Mouse (Mus musculus) gonadal fat pad, adult 2 months (tissue): ENCODE measurements around the gene Nkx2-5. TPM values are rescaled to one million over a fixed set of nuclear protein-coding genes. Genes with fewer than 3 reads are reported as not detected.

Source experiments
- DNase-seq: peaks from one replicate; pipeline ENCODE4 v3.0.0-alpha.2; 2012; ENCODE audit warnings: low read depth
- polyA plus RNA-seq: library from polyadenylated mRNA; depleted of rRNA; stranded (reverse); fragments of >200 nt; gene quantifications from 2 replicates; pipeline ENCODE4 v1.2.3, GENCODE M21; 2012; rRNA removed

Nkx2-5 gene
- not detected in 2 replicates for polyA plus RNA-seq

DNA sequence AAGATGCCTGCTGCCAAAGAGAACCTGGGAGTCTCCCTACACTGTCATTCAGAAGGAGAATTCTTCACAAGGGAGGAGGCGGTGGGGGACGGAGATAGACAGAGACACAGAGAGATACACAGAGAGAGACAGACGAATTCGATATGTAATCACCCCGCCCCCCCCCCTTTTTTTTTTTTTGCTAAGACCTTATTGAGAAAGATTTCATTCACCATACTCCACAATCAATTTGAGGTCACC lies at the start of gene Nkx2-5:
Gene Nkx2-5 (minus strand): TSS at position 101 of the 240 bp plus-strand sequence.
- no peak for DNase-seq

DNA sequence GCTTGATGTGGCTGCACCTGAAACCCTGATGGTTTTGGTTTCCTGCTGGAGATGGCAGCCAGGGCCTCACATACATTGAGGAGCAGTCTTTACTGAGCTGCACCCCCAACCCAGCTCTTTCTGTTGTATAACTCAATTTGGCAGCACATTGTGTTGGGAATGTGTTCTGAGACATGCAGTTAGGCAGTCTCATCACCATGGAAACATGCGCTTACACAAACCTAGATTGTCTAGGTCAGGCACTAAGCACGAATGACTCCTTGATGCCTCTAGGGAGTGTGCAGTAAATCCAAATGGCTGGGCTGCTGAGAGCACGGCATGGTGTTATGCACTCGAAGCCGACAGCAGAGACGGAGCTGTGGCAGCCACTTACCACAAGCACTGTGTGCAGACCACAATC lies 49.5 kb upstream of the Nkx2-5 start:
- no peak for DNase-seq

DNA sequence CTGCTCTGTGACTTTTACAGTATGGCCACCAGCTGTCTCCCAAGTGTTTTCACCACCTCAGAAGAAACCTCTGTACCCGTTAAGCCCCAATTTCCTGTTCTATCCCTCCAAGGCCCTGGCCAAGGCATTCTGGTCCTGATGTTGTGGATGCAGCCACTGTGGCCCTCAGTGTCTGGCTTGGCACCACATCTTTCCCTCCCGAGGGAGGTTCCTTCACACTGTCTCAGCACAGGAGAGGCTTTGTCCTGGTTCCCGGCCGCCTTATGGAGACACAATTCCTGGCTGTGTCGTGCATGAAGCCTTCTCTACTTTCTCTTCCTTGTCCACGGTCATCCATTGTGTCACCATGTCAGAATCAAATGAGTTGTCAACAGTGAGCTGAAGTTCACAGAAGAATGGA lies 48.7 kb upstream of the Nkx2-5 start:
- DNase-seq = no peak

DNA sequence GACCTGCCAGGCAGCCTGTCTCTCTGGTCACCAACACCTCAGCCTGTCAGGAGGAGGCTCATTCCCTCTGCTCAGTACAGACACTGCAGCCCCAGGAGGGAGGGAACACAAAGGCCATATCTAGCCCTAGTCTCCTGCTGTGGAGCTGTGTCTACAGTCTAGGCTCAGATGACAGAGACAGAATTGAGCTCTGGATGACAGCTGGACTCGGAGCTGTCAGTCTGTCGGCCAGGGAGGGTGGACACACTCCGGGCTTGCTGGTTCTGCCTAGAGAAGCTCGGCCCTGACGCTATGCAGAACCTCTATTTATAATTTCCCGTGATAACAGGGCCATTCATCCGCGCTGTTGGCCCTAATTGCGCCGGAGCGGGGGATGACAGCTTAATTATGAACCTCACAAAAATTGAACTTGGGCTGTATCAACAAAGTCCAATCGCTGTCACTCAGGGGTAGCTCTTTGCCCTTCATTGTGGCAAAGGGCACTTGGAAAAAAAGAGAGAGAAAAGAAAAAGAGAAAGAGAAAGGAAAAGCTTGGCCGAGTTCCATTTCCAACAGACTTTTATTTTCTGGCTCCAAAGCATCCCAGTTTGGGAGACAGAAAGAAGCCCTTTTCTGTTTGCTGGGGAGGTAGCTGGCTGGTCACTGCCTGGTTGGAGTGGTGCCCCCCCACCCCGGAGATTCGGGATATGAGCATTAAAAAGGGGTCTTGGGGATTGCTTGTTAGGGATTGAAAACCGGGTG lies 48.0 kb upstream of the Nkx2-5 start:
- no peak for DNase-seq

DNA sequence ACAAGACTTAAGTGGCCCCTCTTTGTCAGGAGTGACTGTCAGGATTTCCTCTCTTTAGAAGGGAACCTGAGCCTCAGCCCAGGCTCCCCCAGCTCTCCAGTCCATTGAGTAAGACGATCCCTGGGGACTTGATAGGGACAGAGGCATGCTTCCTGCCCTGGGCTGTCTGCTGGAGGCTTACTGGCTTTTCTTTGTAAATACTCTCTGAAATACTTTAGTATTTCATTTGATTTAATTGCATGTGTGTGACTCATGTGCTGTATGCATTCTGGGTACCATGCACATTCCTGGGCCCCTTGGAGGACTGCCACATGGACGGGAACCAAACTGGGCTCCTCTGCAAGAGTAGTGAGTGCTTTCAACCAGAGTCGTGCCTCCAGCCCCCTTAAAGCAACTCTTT lies 43.1 kb upstream of the Nkx2-5 start:
- no peak for DNase-seq

DNA sequence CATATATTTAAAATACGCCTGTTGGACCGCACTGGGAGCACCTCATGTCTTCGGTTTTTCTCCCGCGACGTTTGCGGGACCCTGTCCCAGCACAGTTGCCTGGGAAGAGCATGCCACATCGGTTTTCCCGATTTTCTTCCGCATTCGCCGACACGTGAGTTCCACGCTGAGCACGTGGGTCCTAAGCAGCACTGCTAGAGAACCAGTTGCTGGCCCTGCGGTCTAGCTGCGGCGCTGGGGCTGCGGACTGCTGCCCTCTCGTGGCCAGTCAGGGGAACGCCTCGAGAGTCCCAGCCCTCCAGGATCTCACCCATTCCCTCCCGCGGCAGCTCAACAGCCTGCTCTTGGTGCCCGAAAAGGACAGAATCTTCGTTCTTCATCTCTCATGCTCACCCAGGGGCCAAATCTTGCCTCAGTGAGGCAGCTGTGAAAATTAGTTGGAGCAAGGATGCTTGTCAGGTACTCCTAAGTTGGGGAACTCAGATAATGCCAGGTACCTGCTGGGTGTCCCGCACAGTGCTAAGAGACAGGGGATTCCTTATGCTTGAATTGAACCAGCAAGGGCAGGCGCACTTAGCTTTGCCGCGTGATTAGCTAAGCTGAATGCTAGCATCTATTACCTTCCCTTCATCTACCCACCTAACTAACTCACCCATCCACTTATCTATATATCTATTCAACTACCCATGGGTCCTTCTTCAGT lies 41.4 kb upstream of the Nkx2-5 start:
- DNase-seq = no peak

DNA sequence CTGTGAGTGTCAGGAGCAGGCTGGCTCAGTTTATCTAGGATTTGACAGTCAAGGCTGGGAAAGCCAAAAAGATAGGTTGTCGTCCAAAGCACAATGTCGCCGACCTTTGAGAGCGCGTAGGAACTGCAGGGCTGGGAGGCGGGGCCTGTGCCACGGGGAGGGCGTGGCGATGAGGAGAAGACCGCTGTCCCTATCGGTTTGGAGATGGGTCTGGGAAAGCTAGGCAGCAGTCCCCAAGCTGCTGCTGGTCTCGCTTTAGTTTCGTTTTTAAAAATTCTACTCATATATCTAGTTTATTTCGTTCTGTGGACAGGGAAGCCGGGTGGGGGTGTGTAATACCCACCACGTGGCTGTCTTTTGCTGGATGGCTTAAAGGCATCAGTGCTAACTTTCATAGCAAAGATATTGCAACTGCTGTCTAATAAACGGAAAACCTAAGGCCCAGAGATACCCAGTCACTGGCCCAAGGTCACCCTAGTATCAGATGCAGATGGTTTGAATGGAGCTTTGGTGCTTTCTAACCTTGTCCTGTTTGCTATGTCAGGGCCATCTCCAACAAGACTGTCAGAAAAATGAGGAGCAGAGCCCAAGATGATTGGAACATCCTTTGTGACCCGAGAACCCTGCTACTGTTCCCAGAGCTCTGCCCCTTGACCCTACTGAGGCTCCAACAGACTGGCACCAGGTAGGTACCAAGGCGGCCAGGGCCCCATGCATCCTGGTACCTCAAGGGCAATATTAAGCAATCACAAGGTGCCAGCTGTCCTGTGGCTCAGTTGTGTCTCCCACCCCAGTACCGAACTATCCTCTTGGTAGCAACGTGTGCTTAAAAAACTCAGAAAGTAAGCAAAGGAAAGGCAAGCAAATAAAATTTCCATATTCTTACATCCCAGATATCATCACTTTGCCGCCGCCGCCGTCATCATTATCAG lies 40.5 kb upstream of the Nkx2-5 start:
- DNase-seq = no peak

DNA sequence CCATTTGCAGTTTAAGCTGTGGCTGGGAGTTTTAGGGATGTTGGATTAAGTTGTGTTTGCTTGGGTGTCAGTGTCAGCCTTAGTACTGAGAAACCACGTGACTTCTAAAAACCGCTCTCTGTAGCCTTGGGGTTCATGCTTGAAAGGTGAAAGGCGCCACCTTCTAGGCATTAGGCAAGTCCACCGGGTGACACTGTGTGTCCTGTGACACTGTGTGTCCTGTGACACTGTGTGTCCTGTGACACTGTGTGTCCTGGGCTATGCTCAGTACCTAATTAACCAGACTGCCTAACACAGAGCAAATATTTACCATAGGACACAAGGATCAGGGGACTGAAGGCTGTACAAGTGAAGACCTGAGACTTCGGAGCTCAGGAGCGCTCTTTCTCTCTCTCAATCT lies 38.8 kb upstream of the Nkx2-5 start:
- no peak for DNase-seq

DNA sequence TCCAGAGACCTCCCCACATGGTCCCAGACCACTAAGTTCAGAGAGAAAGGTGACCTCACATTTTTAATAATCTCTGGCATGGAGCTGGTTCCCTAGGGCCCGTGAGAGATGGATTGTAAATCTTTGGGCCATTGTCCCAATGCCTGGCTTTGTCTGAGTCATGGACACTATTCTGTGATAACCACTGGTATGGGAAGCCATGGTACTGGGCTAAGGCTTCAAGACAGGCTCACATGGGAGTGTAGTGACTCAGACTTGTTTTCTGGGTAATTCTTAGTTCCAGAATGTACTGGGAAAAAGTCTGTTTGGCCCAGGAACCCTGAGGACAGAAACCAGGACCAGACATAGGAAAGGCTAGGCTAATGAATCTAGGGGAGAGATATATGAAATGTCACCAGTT lies 37.9 kb upstream of the Nkx2-5 start:
- no peak for DNase-seq

DNA sequence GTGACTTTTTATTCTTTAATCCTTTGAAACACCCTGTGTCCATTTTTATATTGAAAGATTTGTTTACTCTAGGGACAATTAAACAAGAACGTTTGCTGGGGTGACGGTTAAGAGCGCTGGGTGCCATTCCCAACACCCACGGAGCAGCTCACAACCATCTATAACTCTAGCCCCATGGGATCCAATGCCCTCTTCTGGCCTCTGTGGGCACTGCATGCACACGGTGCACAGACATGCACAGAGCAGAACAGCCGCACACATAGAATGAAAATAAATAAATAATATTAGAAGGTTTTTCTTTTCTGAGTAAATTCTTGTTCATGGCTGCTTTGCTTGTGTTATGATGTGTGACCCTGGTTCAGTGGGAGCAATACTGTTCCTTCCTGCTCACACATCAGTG lies 34.4 kb upstream of the Nkx2-5 start:
- DNase-seq = no peak

DNA sequence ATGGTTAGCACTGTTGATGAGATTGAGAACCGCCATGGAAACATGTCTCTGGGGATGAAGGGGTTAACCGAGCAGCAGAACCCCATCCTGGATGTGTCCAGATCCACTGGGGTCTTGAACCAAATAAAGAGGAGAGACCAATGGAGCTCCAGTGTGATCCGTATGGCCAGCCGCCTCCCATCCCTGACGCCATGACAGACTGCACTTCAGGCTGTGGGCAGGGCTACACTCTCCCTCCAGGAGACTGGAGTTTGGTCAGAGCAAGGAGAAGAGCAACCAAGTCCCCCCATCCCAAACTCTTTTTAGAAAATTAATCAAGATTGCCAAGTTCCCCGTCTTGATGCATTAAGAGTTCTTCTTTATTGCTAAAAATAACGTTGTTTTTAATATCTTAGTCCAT lies 33.1 kb upstream of the Nkx2-5 start:
- no peak for DNase-seq

DNA sequence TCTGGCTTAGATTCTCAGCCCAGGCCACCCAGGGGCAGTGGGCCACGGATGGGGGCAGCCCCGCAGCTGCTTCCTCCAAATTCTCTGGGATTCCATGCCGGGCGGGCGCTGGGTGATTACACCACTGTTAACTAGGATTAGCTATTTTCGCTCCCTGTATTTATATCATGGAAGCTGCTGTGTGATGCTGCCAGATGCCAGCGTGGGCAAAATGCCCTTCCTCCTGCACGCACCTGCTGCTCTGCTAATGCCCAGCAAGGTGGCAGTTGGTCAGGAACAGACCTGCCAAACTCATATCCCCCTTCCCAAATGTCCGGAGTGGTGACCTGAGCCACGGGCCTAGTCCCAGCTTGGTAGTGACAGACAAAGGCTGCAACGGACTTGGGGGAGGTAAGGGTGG lies 29.7 kb upstream of the Nkx2-5 start:
- no peak for DNase-seq

DNA sequence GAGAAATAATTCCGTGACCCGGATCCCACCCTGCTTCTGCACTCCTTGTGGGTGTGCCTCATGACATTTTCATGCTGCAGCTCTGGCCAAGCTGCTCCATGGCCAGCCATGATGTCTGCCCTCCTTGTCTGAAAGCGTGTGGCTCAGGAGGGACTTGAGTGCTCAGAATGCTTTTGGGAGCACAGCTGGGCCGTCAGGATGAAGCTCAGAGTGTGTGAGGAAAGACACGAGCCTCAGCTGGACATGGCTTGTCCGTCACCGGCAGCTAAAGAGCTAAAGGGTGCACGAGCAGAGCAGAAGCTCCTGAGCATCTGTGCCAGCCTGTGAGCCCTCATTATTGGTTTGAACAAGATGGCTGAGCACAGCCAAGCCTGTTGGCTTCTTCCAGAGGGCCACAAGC lies 28.7 kb upstream of the Nkx2-5 start:
- DNase-seq = no peak

DNA sequence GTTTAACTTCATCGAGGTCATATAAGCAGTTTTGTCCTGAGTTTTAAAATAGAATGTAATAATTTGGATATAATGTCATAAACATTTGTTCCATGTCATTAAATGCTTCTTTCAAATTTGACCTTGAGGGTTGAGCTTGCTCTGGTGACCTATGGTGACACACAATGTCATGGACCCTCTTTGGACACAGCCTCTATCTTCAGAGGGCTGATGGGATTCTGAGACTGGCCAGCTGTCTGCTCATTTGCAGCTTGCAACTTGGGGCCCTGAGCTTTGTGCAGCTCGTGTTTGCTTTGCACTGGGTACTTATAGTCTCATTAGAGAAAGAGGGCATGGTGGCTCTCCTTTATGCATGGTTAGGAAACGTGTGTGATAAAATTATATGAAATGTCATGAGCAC lies 28.1 kb upstream of the Nkx2-5 start:
- DNase-seq = no peak

DNA sequence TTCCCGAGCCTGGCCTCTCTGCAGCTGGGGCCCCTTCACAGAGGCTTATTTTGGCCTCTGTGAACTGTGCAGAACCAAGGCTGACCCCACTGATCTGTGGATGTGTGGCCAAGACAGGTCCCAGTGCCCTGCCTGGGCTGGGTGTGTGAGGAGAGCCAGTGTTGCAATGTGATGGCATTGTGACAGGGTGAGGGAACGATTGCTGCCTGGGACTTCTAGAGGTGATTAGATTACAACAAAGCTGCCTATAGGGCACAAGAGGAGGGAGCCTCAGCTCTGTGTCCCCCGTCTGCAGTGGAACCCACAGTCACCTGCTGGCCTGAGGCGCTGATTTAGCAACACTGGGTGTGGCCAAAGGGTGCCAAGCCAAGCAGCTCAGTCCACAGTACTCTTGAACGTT lies 23.9 kb upstream of the Nkx2-5 start:
- peak; percentile 34 for DNase-seq

DNA sequence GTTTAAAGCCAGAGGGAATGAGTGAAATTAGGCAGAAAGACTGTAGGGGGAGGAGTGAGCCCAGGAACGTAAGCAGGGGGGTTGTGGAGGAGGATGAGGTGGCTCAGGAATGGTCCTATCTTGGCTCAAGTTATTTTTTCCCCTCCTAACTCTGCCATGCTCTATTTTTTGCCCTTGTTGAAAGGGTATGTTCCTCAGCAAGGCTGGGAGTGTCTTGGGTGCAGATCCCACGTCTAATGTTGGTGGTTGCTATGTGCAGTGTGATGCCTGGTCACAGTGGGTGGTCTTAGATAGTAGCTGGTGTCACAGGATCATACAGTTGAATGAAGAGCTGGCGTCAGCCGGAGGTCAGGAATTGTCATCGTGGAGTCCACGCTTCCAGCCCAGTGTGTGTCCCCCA lies 20.3 kb upstream of the Nkx2-5 start:
- DNase-seq = no peak

DNA sequence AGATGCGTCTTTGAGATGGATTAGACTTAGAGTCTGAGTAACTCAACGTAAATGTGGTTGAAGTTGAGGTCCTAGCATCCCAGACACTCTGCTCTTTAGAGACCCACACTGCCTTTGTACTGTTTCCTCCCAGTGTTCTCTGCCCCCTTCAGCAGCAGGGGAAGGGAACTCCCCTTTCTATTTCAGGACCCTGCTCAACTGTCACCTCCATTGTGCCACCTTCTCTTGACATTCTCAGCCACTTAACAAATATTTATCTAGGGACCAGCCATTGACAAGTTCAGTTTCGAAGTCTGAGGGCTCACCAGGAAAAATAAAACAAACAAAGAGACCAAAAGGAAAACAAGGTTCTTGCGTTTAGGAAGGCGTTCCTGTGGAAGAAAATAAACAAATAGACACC lies 19.5 kb upstream of the Nkx2-5 start:
- DNase-seq = no peak

DNA sequence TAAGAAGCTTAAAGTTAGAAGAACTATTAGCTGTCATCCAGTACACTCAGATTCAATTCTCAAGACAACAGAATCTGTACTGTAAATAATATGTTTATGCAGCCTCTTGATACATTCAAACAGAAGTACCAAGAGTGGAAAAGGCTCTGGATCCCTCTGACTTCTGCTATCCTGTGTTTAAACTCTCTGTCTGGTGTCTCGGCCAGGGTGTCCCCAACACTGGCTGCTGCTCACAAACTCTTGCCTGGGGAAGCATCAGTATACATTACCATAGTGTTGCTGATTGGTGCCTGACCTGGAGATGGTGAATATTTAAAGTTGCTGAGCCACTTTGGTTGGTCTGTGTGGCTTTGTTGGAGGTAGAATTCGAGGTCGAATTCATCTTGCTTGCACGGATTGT lies 17.0 kb upstream of the Nkx2-5 start:
- DNase-seq = no peak

DNA sequence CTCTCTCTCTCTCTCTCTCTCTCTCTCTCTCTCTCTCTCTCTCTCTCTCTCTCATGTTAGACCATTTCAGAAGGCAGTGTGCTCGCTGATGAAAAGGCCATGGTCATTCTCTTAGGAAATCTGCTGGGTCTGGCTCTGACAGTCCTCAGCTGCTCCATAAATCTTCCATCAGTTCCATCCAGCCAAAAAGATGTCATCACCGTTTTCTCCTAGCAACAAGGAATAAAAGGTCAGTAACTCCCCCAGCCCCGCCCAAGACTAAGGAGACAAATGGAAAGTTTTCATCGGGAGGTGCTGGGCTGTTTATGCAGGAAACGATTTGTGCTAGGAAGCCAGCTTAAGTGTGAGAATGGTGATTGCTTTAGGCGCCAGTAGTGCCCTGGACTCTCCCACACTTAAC lies 16.6 kb upstream of the Nkx2-5 start:
- DNase-seq = no peak

DNA sequence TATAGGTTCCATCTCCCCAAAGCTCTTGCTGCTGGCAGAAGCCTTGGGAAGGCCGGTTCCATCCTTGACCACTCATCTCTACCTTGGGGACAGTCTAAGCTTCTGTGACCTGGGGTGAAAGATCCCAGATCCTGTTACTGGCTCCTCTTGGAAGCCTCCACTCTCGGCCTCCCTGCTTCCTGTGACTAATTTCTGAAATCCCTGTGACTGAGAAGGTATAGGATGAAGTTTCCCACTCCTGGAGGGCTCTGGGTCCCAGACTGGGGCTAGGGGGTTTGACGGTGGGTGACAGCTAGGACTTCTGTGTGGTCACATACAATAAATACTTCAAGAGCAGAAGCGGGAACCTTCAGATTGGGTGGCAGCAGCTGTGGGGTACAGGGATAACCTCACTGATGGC lies 16.1 kb upstream of the Nkx2-5 start:
- DNase-seq = no peak

DNA sequence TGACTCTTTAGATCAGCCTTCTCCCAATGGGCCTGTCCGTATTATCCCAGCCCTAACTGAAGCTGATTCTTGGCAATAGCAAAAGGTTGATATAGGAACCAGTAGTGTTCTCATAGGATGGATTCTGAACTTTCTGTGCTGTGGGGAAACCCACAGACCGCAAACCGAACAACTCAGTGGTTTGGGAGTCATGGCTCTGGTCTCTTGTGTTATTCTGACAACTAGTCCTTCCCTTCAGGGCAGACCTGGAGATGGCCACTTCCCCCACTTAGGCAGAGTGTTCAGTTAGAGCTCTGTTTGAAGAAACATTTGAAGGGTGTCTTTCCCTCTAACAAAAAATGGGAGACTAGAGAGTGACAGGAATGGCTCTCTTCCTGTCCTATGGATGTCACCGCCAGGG lies 7.5 kb upstream of the Nkx2-5 start:
- no peak for DNase-seq

DNA sequence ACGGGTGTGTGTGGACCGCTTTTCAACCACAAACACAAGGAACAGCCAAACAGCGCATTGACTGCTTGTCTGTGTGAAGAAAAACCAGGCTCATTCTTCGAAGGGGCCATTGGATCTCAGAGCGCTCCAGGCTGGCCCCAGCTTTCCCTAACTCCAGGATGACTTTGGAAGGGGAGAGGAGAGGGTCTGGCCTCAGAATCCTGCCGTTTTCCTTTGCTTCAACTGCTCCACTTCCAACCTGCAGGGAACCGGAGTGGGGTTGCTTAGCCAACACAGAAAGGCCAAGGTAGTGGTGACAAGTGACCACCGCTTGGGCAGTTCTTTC lies 6.3 kb upstream of the Nkx2-5 start:
- DNase-seq = no peak
